Mouse (Mus musculus) spleen, adult 12 weeks (tissue): ENCODE measurements around the gene Adm.

Experiments used
- DNase-seq: peaks from one replicate; pipeline ENCODE4 v3.0.0; 2022; ENCODE audit warnings: low spot score

Adm gene

GRCm38 (mm10) chr7:110658378-110658928 lies 31.0 kb downstream of the Adm start:
- DNase-seq, result no peak

- no peak for DNase-seq
These were observed 39.1 kb downstream of the Adm start for GRCm38 (mm10) chr7:110666537-110666936.

GRCm38 (mm10) chr7:110668247-110668646 lies 40.8 kb downstream of the Adm start:
- DNase-seq, result no peak

- no peak for DNase-seq
These were observed 41.3 kb downstream of the Adm start for GRCm38 (mm10) chr7:110668756-110669155.

- no peak for DNase-seq
These were observed 43.7 kb downstream of the Adm start for GRCm38 (mm10) chr7:110671121-110671680.
